Mouse (Mus musculus) liver, adult (tissue): ENCODE measurements around the gene Arrdc5.
A peak's percentile ranks its signal among the peaks of the same experiment; 100 is the strongest.

Experiments
- GATA4 ChIP-seq: IDR thresholded peaks from 2 replicates; pipeline ENCODE4 v1.6.1; 2014; ENCODE audit warnings: mild to moderate bottlenecking, low read length; ENCODE audit not compliant: insufficient replicate concordance

Arrdc5 gene

GRCm38 (mm10) chr17:56272644-56273043 is 27.4 kb downstream of the Arrdc5 start:
- TF ChIP-seq GATA4: no peak

GRCm38 (mm10) chr17:56271609-56272253 is 28.4 kb downstream of the Arrdc5 start:
- no peak for TF ChIP-seq GATA4

DNA sequence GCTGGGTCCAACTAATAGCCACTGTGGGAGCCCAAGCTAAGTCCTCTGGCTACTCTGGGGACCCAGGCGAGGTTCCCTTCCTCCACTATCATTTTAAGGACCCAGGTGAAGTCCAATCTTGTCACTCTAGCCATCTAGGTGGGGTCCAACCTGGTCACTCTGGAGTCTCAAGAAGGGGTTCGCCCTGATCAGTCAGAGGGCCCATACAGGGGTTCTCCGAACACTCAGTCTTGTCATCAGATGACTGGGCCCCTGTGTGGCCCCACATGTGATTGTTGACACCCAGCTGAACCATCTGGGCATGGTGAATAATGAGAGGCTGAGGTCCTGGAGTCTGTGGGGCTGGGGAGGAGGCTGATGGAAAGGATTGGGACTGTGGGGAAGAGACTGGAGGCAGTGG is 30.3 kb downstream of the Arrdc5 start:
- no peak for TF ChIP-seq GATA4

DNA sequence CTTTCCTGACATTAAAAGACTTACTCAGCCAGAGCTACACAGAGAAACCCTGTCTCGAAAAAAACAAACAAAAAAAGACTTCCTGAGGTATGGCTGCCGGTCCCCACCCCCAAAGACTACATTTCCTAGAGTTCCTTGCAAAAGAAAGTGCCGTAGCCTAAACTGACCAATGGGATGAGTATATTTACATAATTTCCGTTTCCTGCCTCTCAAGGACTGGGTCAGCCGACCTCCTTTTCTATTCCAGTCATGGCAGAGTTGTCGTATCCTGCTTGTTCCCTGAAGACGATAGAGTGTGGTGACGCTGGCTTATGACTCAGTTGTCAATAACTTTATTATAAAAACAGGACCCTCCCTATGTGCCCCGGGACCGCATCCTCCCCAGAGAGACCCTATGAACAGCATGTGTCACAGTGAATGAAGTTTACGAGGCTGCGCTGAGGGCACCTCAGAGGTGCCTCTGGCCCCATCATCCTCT is 30.9 kb downstream of the Arrdc5 start:
- TF ChIP-seq GATA4: no peak

DNA sequence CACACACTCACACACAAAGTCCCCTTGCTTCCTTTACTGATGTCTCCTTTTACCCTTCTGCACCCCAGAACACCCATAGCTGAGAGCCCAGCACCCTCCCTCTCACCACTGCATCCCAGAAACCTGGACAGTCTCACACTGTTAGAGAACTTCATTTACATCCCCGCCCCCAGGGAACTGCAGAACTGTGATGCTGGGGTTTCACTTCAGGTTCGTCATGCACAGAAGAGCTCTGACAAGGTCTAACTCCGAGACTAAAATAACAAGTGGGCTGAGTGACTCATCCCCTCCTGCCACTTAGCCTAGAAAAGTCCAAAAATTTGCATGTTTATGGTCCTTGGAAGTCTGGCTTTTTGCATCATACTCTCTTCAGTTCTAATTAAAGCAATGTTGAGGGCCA is 33.8 kb downstream of the Arrdc5 start:
- no peak for TF ChIP-seq GATA4

- no peak for TF ChIP-seq GATA4
These were observed 34.2 kb downstream of the Arrdc5 start for GRCm38 (mm10) chr17:56265869-56266268.

- TF ChIP-seq GATA4: no peak
These were observed 35.1 kb downstream of the Arrdc5 start for GRCm38 (mm10) chr17:56265011-56265410.

GRCm38 (mm10) chr17:56264020-56264419 is 36.1 kb downstream of the Arrdc5 start:
- no peak for TF ChIP-seq GATA4

GRCm38 (mm10) chr17:56262645-56263094 is 37.4 kb downstream of the Arrdc5 start:
- no peak for TF ChIP-seq GATA4

GRCm38 (mm10) chr17:56261166-56261565 is 38.9 kb downstream of the Arrdc5 start:
- no peak for TF ChIP-seq GATA4

DNA sequence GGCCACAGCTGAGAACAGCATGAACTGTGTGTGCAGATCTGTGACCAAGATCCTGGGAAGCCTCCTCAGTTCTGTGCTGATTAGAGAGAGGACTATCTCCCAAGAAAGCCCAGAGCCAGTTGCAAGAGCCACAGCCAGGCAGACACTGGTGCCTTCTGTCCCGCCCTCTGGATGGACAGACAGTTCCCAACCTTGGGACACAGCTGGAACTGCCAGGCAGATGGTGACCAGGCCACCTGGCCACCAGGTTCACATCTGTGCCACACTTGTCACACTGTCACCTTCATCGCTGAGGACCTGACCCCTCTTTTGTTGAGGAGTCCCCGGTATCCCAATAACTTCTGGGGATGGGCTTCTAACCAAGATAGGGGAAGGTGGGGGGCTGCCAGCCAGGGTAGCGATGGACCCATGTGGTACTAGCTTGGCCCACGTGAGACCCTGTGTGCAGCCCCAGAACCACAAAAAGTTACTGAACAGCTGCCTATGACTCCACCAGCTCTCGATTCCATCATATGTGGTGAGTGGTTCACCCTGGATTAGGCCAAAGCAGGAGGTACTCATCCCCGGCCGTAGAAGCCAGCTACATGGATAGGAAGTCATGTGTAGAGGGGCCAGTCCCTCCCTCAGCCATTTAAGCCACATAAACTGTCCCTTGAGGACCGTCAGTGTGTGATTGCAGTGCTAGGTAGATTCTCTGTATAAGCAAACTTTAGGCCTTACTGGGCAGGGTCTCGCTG is 40.6 kb downstream of the Arrdc5 start:
- TF ChIP-seq GATA4: no peak

DNA sequence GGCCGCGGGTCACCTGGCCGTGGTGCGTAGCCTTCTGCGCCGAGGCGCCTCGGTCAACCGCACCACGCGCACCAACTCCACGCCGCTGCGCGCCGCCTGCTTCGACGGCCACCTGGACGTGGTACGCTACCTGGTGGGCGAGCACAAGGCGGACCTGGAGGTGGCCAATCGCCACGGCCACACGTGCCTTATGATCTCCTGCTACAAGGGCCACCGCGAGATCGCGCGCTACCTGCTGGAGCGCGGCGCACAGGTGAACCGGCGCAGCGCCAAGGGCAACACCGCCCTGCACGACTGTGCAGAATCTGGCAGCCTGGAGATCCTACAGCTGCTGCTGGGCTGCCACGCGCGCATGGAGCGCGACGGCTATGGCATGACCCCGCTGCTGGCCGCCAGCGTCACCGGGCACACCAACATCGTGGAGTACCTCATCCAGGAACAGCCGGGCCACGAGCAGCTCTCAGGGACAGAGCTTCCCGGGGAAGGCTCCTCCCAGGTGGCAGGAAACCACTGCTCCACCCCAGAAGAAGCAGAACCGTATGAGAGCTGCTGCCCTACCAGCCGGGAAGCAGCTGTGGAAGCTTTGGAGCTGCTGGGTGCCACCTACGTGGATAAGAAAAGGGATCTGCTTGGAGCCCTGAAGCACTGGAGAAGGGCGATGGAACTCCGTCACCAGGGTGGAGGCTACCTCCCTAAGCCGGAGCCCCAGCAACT is 42.7 kb downstream of the Arrdc5 start:
- no peak for TF ChIP-seq GATA4

DNA sequence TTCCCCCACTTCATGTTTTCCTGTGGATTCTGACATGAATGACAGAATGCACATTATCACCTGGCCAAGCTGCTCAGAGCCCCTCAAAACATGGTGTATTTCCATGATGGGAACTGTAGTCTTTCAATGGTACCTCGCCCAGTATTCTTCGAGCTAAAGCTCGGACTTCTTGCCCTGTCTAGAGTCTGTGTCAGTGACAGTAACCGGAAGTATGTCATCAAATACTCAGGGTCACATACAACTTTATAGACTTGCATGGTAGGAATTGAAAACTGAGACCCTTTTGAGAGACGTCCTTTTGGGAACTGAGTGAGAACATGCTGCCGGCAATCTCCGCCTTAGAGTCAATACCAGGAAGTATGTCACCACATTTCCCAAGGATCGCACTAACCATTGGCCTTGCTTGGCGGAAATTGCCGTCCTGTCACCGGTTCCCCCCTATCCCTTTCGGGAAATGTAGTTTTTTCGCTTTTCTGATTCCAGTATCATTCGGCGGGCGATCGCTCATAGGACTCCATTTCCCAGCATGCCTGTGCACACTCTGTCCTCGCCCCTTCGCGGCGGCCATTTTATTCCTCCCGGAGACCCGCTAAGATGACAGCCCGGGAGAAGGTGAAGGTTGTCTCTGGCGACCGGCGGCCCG is 43.7 kb downstream of the Arrdc5 start, which contains the start of gene Fem1a:
Gene Fem1a, plus strand, starts transcription at position 572 of the 643 bp plus-strand sequence.
- no peak; the same call in 1 of the 2 replicates for TF ChIP-seq GATA4

GRCm38 (mm10) chr17:56255863-56256238 is 44.2 kb downstream of the Arrdc5 start:
- peak; percentile 11; the same call in 1 of the 2 replicates for TF ChIP-seq GATA4

- TF ChIP-seq GATA4: no peak
These were observed 44.7 kb downstream of the Arrdc5 start for GRCm38 (mm10) chr17:56255429-56255828.
